Mouse (Mus musculus): ENCODE results near the gene Celf5.

The Celf5 gene

GRCm38 (mm10) chr10:81415549-81416310 lies 66.8 kb downstream of the Celf5 start:
- DNase-seq (ENCODE audit: low read depth, low spot score) = no peak

- no peak for DNase-seq (ENCODE audit: low read depth, low spot score)
Measured at GRCm38 (mm10) chr10:81415146-81415545, 67.4 kb downstream of the Celf5 start.

- DNase-seq (ENCODE audit: low read depth, low spot score) = peak; percentile 71
Measured at GRCm38 (mm10) chr10:81414682-81415081, 67.8 kb downstream of the Celf5 start.

DNA sequence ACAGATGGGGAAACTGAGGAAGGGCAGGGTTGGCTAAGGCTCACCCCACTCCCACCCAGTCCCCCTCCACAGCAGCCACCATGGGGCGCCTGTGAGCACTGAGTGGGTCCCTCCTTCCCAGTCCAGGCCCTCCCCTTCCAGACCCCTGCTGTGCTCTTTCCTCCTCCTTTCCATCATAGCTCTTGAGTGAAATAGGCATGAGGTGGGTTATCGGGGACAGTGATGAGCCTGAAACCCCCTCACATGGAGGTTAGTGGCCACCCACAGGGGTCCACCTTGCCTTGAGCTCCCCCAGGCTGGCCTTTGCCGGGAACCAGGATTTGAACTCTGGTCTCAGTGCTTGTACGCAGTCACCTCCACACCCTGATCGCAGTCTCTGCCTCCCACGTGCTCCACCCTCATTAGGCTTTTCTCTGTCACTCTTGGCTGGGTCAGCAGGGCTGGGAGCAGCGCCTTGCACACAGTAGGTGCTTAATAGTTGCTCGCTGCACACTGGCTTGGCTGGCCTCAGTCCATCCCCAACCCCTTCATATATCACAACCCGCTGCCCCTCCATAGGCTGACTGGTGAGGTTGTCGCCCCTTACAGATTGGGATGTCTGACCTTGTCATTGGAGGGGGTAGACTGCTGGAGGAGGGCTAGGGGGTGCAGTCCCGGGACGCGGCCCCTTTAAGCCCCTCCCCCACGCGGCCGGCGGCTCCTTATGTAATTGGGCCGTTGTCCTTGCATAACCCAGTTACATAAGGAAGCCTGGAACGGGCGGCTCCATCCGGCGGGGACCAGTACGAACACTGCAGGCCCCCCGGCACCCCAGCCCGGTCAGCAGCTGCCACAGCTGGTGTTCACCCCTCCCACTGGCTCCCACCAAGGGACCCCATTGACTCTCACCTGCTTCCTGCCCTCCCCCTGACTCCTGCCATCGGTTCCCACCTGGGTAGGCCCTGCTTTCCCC lies 68.9 kb downstream of the Celf5 start:
- peak; percentile 83 for DNase-seq (ENCODE audit: low read depth, low spot score)

GRCm38 (mm10) chr10:81412586-81413309 lies 69.8 kb downstream of the Celf5 start:
- DNase-seq (ENCODE audit: low read depth, low spot score) = no peak

DNA sequence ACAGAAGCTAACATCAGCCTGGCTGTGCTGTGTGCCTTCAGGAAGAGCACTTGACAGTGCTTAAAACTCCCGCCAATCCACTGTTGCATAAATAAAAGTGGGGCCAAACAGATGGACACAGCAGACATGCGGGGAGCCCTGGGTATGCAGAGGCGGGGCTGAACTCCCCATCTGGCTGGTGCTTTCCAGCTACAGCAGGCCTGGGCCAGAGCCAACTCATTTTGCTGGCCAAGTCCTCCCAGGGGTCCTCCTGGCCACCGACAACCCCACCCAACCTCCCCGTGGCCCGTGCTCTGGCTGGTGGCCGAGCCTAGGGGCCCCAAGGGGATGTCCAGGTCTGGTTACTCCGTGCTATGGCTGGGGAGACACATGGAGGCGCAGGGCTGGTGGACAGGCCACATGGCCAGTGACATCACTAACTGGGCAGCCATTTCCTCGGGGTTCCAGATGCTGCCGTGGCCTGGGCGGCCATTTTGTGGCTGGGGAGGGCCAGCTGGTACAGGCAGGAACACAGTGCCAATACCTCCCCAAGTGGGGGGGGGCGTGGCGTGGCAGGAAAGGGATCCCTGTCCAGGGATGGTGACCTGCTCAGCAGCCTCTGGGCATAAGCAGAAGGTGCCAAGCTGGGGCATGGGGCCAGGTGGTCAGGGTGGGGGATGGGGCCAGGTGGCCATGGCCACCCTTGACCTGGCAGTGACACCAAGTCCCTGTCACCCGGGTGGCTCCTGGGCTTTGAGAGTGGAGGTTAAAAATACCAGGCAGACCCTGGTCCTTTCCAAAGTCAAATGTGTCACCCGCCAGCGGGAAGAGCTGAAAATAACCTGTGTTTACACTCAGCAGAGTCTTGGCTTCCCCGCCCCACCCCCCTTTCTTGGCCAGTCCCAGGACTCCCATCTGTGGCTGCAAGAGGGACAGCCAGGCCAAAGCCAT lies 70.8 kb downstream of the Celf5 start:
- DNase-seq (ENCODE audit: low read depth, low spot score) = no peak

GRCm38 (mm10) chr10:81410981-81411380 lies 71.5 kb downstream of the Celf5 start:
- DNase-seq (ENCODE audit: low read depth, low spot score) = no peak

DNA sequence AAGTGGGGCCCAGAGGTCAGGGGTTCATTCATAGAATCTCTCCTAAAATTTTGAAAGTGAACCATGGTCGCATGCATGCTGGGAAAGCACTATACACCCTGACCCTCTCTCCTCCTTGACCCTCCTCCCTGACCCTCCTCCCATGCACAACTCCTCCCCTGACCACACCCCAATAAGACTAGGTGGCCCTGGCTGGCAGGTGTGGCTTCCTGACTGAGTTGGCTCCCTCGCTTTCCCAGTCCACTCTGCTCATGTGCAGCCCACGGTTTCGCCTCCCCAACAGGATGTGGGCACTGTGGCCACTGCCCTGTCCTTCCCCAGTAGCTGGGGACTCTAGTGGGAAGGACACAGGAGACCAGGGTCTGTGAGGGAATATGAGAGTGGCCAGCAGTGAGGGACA lies 72.2 kb downstream of the Celf5 start:
- no peak for DNase-seq (ENCODE audit: low read depth, low spot score)

GRCm38 (mm10) chr10:81409330-81409729 lies 73.2 kb downstream of the Celf5 start:
- no peak for DNase-seq (ENCODE audit: low read depth, low spot score)

Measured in ZHBTc4 (cell line).